Mouse (Mus musculus) thymus, adult 2 months (tissue): ENCODE data around the gene Txnrd2. TPM values are rescaled to one million over a fixed set of nuclear protein-coding genes. Genes with fewer than 3 reads are reported as not detected.
A peak's percentile ranks its signal among the peaks of the same experiment; 100 is the strongest.

Experiments used
- DNase-seq: peaks from one replicate; pipeline ENCODE4 v3.0.0; 2021
- H3K27ac ChIP-seq: fragments of 200-500 bp; 2 replicates; pipeline ENCODE4 v1.5.1; 2012; ENCODE audit warnings: low read length, control low read depth; ENCODE audit not compliant: control insufficient read depth, insufficient read depth
- H3K27me3 ChIP-seq: fragments of 200-500 bp; 2 replicates; pipeline ENCODE4 v1.6.1; 2012; ENCODE audit warnings: mild to moderate bottlenecking, low read length, moderate library complexity, mixed read lengths; ENCODE audit not compliant: control insufficient read depth, insufficient read depth
- H3K36me3 ChIP-seq: fragments of 200-500 bp; 2 replicates; pipeline ENCODE4 v1.6.1; 2012; ENCODE audit warnings: mild to moderate bottlenecking, low read length, moderate library complexity; ENCODE audit not compliant: control insufficient read depth, insufficient read depth
- H3K4me1 ChIP-seq: fragments of 200-500 bp; replicated peaks from 2 replicates; pipeline ENCODE4 v1.6.1; 2012; ENCODE audit warnings: low read length; ENCODE audit not compliant: control insufficient read depth, insufficient read depth
- H3K4me3 ChIP-seq: fragments of 200-500 bp; 2 replicates; pipeline ENCODE4 v1.5.1; 2012; ENCODE audit warnings: mild to moderate bottlenecking, low read length, control low read depth, moderate library complexity; ENCODE audit not compliant: control insufficient read depth, insufficient read depth
- CTCF ChIP-seq: fragments of 200-500 bp; IDR thresholded peaks from 2 replicates; pipeline ENCODE4 v1.5.1; 2012; ENCODE audit warnings: mild to moderate bottlenecking, control low read depth, low read length, moderate library complexity, borderline replicate concordance; ENCODE audit not compliant: control insufficient read depth, poor library complexity, insufficient read depth; ENCODE audit errors: extremely low read depth
- POLR2A ChIP-seq: fragments of 200-500 bp; IDR thresholded peaks from 2 replicates; pipeline ENCODE4 v1.6.1; 2012; ENCODE audit warnings: mild to moderate bottlenecking, low read length, control low read depth, moderate library complexity; ENCODE audit not compliant: control insufficient read depth, poor library complexity, insufficient read depth; ENCODE audit errors: extremely low read depth
- WGBS: fragments of 180-500 bp; shearing (Covaris S2); methylation state at CpG from one replicate; pipeline ENCODE4 v1.1.7; 2018; 5-methylcytosine and 5-hydroxymethylcytosine counted together
- polyA plus RNA-seq: library from polyadenylated mRNA; depleted of rRNA; stranded (reverse); fragments of >200 nt; gene quantifications from 2 replicates; pipeline ENCODE4 v1.2.3, GENCODE M21; 2012

The Txnrd2 gene
- polyA plus RNA-seq, 1 experiment = 10.6 TPM

DNA sequence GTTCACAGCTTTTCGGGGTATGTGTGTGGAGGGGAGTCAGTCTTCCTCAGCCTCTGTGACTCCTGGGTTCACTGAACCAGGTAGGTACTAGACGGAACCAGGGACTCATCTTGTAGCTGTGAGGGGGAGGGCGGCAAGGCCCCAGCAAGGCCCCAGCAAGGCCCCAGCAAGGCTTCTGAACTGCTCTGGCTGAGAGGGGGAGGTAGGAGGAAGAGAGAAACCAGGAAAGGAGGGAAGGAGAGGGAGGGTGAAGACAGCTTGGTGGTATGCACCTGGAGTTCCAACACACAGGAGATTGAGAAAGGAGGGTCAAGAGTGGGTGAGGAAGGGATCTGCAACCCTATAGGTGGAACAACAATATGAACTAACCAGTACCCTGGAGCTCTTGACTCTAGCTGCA is 9.3 kb upstream of the Txnrd2 start:
- H3K4me1 ChIP-seq = peaks cover 31% of the 10 kb centered on the region
- H3K27me3 ChIP-seq = no peaks in the 10 kb centered on the region
- H3K36me3 ChIP-seq = no peaks in the 10 kb centered on the region
- WGBS = 70% methylated on average over 3 of the region's 3 CpGs
- H3K4me3 ChIP-seq = peak overlapping the region; percentile 48
- DNase-seq = no peak
- peak overlapping the region; percentile 84 for H3K27ac ChIP-seq
- TF ChIP-seq POLR2A = no peak

DNA sequence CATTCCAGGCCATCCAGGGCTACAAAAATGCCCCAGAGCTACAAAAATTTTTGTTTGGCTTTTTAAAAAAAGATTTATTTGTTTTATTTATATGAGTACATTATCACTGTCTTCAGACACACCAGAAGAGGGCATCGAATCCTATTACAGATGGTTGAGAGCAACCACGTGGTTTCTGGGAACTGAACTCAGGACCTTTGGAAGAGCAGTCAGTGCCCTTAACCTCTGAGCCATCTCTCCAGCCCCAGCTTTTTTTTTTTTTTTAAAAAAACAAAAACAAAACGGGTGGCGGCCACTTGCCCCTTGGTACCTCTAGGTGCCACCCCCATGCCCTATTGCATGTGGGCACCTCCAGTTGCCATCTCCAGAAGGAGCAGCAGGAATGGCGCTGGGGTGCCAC is 8.7 kb upstream of the Txnrd2 start:
- H3K27ac ChIP-seq = no peak overlapping the region
- no peaks in the 10 kb centered on the region for H3K27me3 ChIP-seq
- DNase-seq = no peak
- H3K4me3 ChIP-seq = no peak overlapping the region
- no peaks in the 10 kb centered on the region for H3K36me3 ChIP-seq
- H3K4me1 ChIP-seq = peaks cover 27% of the 10 kb centered on the region
- no peak for TF ChIP-seq CTCF
- TF ChIP-seq POLR2A = no peak
- 94% methylated on average over 5 of the region's 5 CpGs for WGBS

DNA sequence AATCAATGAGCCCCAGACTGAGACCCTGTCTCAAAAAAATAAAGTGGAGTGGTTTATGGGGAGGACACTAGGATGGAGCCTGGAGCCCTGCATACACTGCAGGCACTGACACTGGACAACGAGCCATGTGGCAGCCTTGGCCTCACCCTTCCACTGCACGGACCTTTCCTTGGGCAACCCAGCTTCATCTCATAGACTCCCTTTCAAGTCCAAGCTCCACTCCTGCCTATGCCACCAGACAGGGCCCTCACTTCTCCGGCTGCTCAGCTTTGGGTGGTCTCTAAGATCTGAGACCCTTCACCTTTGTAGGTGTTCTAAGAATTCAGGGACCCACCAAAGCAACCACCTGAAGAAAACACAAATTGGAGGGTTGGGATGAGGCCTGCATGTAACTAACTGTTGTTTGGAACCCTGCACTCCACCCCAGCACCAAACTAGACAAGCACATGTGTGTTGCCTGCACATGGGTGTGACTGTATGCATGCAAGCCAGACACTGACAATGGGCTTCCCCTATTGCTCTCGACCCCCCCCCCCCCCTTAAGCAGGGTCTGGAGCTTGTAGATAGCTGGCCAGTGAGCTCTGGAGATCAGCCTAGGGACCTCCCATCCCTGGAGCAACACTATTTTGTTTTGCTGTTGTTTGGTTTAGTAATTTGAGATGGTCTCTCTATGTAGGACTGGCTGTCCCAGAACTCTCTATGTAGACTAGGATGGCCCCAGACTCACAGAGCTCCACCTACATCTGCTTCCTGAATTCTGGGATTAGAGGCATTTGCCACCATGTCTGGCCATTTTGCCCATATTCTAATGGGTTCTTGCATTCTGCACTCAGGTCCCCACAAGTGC is 7.2 kb upstream of the Txnrd2 start:
- 90% methylated on average over 4 of the region's 4 CpGs for WGBS
- Histone ChIP-seq H3K4me3 (no peak overlapping the region), H3K4me1 (peaks cover 25% of the 10 kb centered on the region), H3K27me3 (no peaks in the 10 kb centered on the region), H3K27ac (no peak overlapping the region), H3K36me3 (no peaks in the 10 kb centered on the region)
- TF ChIP-seq POLR2A (no peak), CTCF (no peak)
- DNase-seq = no peak

DNA sequence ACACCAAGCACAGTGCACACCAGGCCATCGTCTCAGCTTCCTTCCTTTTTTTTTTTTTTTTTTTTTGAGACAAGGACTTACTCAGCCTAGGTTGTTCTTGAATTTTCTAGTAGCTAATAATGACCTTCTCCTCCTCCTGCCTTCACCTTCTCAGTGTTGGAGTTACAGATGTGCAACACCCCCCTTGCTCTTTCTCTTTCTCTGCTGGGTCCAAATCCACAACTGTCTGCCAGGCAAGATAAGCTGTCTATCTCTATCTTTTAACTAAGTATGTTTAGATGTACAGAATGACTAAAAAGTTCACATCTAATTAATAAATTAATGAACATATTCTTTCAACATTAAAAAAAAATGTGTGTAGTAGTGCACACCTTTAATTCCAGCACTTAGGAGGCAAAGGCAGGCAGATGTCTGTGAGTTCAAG is 6.6 kb upstream of the Txnrd2 start:
- H3K4me3 ChIP-seq = no peak overlapping the region
- H3K36me3 ChIP-seq = no peaks in the 10 kb centered on the region
- H3K4me1 ChIP-seq = peaks cover 27% of the 10 kb centered on the region
- H3K27me3 ChIP-seq = no peaks in the 10 kb centered on the region
- no peak for DNase-seq
- 71% methylated on average over 1 of the region's 1 CpGs for WGBS
- no peak overlapping the region for H3K27ac ChIP-seq
- TF ChIP-seq CTCF = no peak
- TF ChIP-seq POLR2A = no peak

GRCm38 (mm10) chr16:18420571-18420970 is 5.6 kb upstream of the Txnrd2 start:
- WGBS = 95% methylated on average over 3 of the region's 3 CpGs
- H3K27ac ChIP-seq = no peak overlapping the region
- no peaks in the 10 kb centered on the region for H3K36me3 ChIP-seq
- H3K27me3 ChIP-seq = no peaks in the 10 kb centered on the region
- TF ChIP-seq POLR2A = no peak
- no peak for TF ChIP-seq CTCF
- H3K4me1 ChIP-seq = peaks cover 30% of the 10 kb centered on the region
- H3K4me3 ChIP-seq = no peak overlapping the region
- no peak for DNase-seq

DNA sequence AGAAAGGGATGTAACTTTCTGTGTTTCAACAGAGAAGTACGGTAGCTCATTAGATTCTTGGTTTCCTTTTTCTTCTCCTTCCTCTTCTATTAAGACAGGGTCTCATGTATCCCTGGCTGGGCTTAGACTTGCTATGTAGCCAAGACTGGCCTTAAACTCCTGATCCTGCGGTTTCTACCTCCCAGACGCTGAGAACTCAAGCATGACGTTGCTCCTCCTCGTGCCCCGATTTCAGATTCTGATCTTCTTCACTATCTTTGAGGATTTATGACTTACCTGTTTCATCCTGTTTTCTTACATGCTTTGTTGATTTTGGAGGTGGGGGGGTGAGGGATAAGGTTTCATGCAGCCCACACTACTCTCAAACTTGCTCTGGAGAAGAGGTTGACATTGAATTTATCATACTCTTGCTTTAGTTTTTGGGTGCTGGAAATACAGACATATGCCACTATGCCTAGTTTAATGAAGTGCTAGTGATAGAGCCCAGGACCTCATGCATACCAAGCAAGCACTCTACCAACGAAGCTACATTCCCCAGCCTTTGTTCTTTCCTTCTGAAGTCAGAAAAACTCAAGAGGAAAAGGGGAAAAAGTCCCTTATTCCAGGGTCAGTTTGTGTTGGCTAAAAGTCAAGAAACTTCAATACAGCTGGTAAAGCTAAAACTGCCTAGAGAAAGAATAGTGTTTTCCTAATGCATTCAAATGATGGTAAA is 2.8 kb upstream of the Txnrd2 start:
- peaks cover 31% of the 10 kb centered on the region for H3K4me1 ChIP-seq
- no peak overlapping the region for H3K27ac ChIP-seq
- no peak overlapping the region for H3K4me3 ChIP-seq
- 92% methylated on average over 7 of the region's 7 CpGs for WGBS
- TF ChIP-seq POLR2A = no peak
- no peak for TF ChIP-seq CTCF
- no peaks in the 10 kb centered on the region for H3K36me3 ChIP-seq
- no peak for DNase-seq
- no peaks in the 10 kb centered on the region for H3K27me3 ChIP-seq
